Mouse (Mus musculus): Measurements from ENCODE around the gene Cfap99. TPM values are rescaled to one million over a fixed set of nuclear protein-coding genes. Genes with fewer than 3 reads are reported as not detected.

Gene Cfap99
- polyA plus RNA-seq, 1 experiment, result not detected

DNA sequence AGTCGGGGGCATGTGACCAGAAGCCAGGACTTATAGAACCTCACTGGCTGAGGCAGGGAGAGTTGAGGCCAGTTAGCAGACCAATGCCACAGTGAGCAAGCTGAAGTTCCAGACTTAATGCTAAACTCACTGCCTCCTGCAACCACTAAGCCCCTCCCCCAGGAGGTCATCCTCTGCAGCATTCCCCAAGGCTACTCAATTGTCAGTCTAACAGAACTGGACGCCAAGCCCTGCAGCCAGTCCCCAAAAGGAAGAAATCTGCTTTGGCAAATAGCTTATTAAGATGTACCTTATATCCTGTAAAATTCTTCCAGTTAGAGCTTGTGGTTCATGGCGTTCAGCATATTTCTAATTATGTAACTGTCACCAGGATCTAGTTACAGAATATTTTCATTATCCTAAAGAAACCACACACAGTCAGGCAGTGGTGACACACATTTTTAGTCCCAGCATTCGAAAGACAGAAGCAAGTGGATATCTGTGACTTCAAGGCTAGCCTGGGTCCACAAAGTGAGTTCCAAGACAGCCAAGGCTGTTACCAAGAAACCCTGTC lies 35.4 kb upstream of the Cfap99 start:
- Histone ChIP-seq H3K4me1 (ENCODE audit: control insufficient read depth, insufficient read depth, low read length) (peaks cover 1% of the 10 kb centered on the region; the same call in 1 of the 2 replicates), H3K4me3 (replicated peaks; ENCODE audit: control insufficient read depth, low read depth, low read length) (no peak overlapping the region), H3K27ac (ENCODE audit: control insufficient read depth, insufficient read depth, low read depth, low read length, poor library complexity) (no peak overlapping the region)
- TF ChIP-seq POLR2A (IDR thresholded peaks at IDR 0.05; ENCODE audit: borderline replicate concordance, control insufficient read depth, low read depth, low read length), result no peak
- TF ChIP-seq CTCF (IDR thresholded peaks at IDR 0.05; ENCODE audit: control insufficient read depth, insufficient read depth, low read length), result no peak
- 58% methylated on average over 4 of the region's 4 CpGs for WGBS

DNA sequence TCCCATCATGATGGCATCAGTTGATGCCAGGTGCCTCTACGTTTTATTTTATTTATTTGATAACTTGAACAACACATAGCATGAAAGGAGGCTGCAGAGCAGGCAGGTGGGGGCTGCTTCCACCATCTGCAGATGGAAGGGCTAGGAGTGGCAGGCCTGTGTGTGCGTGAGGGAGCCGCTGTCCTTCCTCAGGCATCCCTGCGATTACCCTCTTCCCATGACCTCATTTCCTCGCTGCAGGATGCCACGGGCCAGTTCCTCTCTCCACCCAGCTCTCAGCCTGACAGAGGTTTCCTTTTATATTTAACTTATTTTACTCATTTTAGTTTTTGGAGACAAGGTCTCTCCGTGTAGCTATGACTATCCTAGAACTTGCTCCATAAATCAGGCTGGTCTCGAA lies 34.1 kb upstream of the Cfap99 start:
- H3K4me3 ChIP-seq (replicated peaks; ENCODE audit: control insufficient read depth, low read depth, low read length), result no peak overlapping the region
- 35% methylated on average over 8 of the region's 8 CpGs for WGBS
- no peaks in the 10 kb centered on the region; the same call in 1 of the 2 replicates for H3K4me1 ChIP-seq (ENCODE audit: control insufficient read depth, insufficient read depth, low read length)
- no peak overlapping the region for H3K27ac ChIP-seq (ENCODE audit: control insufficient read depth, insufficient read depth, low read depth, low read length, poor library complexity)
- no peak for TF ChIP-seq POLR2A (IDR thresholded peaks at IDR 0.05; ENCODE audit: borderline replicate concordance, control insufficient read depth, low read depth, low read length)
- TF ChIP-seq CTCF (IDR thresholded peaks at IDR 0.05; ENCODE audit: control insufficient read depth, insufficient read depth, low read length), result no peak

DNA sequence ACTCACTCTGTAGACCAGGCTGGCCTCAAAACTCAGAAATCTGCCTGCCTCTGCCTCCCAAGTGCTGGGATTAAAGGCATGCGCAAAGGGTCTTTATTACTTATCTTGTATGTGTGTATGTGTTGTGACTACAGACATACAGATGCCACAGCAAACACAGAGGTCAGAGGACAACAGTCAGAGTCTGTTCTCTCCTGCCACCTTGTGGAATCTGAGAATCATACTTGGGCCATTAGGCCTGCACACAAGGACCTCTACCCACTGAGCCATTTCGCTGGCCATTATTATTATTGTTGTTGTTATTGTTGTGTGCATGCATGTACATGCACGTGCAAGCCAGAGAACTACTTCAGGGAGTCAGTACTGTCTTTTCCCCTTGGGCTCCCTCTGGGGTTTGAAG lies 33.2 kb upstream of the Cfap99 start:
- H3K27ac ChIP-seq (ENCODE audit: control insufficient read depth, insufficient read depth, low read depth, low read length, poor library complexity), result no peak overlapping the region
- H3K4me3 ChIP-seq (replicated peaks; ENCODE audit: control insufficient read depth, low read depth, low read length), result no peak overlapping the region
- TF ChIP-seq CTCF (IDR thresholded peaks at IDR 0.05; ENCODE audit: control insufficient read depth, insufficient read depth, low read length) (peak; percentile 20; the same call in 1 of the 2 replicates), POLR2A (IDR thresholded peaks at IDR 0.05; ENCODE audit: borderline replicate concordance, control insufficient read depth, low read depth, low read length) (no peak)
- WGBS, result 79% methylated on average over 3 of the region's 3 CpGs
- no peaks in the 10 kb centered on the region; the same call in 1 of the 2 replicates for H3K4me1 ChIP-seq (ENCODE audit: control insufficient read depth, insufficient read depth, low read length)

DNA sequence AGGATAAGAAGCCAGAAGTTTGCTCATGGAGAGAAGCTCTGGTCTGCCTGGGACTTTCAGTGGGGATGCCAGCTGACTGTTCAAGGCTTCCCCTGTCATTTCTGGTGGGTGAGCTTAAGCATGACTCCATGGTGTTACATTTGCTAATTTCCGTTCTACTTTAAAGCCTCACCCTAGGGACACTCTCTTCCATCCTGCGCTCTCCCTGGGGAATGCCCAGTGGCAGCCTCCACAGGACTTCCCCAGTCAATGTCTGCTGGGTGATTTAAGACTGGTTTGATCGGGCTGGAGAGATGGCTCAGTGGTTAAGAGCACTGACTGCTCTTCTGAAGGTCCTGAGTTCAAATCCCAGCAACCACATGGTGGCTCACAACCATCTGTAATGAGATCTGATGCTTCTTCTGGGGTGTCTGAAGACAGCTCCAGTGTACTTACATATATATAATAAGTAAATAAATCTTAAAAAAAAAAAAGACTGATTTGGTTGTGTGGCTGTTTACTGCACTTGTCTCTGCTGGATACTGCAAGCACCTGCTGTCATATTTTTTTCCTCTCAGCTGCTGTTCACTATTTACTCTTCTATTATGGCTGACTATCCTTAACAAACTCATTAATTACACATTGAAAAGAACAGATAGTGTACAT lies 29.1 kb upstream of the Cfap99 start:
- 56% methylated on average over 3 of the region's 3 CpGs for WGBS
- TF ChIP-seq CTCF (IDR thresholded peaks at IDR 0.05; ENCODE audit: control insufficient read depth, insufficient read depth, low read length), result no peak
- TF ChIP-seq POLR2A (IDR thresholded peaks at IDR 0.05; ENCODE audit: borderline replicate concordance, control insufficient read depth, low read depth, low read length), result no peak
- H3K4me3 ChIP-seq (replicated peaks; ENCODE audit: control insufficient read depth, low read depth, low read length), result no peak overlapping the region
- H3K27ac ChIP-seq (ENCODE audit: control insufficient read depth, insufficient read depth, low read depth, low read length, poor library complexity), result no peak overlapping the region
- no peaks in the 10 kb centered on the region; the same call in 1 of the 2 replicates for H3K4me1 ChIP-seq (ENCODE audit: control insufficient read depth, insufficient read depth, low read length)

DNA sequence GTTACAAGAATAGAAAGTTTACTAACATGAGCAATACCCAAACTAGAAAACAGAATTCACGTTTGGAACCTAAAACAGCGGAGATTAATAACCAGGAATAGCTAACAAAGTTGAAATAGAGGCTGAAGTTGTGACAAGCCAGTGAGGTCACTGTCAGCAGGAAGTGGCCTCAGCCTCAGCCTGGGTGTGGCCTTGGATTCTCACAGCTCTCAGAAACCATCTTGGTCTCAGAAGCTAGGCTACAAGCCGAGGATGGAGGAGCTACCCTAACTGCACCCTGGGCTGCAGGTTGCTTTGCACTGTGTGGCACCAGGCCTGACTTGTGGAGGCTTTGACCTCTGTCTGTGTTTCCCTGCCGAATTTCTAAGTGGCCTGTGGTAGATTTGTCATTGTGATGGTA lies 22.3 kb upstream of the Cfap99 start:
- H3K27ac ChIP-seq (ENCODE audit: control insufficient read depth, insufficient read depth, low read depth, low read length, poor library complexity), result no peak overlapping the region
- TF ChIP-seq CTCF (IDR thresholded peaks at IDR 0.05; ENCODE audit: control insufficient read depth, insufficient read depth, low read length) (no peak), POLR2A (IDR thresholded peaks at IDR 0.05; ENCODE audit: borderline replicate concordance, control insufficient read depth, low read depth, low read length) (no peak)
- H3K4me3 ChIP-seq (replicated peaks; ENCODE audit: control insufficient read depth, low read depth, low read length), result no peak overlapping the region
- WGBS, result 52% methylated on average over 4 of the region's 4 CpGs
- H3K4me1 ChIP-seq (ENCODE audit: control insufficient read depth, insufficient read depth, low read length), result no peaks in the 10 kb centered on the region

DNA sequence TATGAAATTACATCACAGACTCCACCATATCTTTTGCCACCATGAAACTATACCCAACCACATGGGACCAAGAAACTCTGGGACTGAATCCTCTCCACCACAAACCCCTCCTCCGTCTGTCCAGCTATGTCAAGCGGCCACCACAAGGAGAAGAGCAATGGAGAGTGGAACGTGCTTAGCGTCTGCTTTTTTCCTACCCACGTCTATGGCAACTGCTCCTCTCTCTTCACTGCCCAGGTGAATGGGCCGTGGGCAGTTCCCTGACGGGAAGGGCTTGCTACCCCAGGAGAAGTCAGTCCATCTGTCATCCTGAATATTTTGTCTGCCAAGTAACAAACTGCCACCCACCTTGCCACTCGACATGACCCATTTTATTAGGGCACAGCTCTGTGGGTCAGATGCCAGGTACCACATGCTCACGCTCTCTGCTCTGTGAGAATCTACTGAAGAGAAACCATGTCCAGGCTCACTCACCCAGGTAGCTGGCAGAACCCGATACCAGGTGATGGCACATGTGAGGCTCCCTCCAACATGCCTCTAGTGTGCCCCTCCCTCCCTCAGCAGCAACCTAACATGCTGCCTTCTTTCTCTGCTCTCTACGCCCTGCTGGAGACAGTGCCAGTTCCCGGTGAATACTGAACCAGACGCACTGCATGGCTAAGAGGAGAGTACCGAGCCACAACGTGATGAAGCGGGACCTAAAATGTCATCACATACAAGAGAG lies 19.0 kb upstream of the Cfap99 start:
- H3K27ac ChIP-seq (ENCODE audit: control insufficient read depth, insufficient read depth, low read depth, low read length, poor library complexity), result no peak overlapping the region
- no peak for TF ChIP-seq POLR2A (IDR thresholded peaks at IDR 0.05; ENCODE audit: borderline replicate concordance, control insufficient read depth, low read depth, low read length)
- no peak for TF ChIP-seq CTCF (IDR thresholded peaks at IDR 0.05; ENCODE audit: control insufficient read depth, insufficient read depth, low read length)
- WGBS, result 84% methylated on average over 16 of the region's 16 CpGs

DNA sequence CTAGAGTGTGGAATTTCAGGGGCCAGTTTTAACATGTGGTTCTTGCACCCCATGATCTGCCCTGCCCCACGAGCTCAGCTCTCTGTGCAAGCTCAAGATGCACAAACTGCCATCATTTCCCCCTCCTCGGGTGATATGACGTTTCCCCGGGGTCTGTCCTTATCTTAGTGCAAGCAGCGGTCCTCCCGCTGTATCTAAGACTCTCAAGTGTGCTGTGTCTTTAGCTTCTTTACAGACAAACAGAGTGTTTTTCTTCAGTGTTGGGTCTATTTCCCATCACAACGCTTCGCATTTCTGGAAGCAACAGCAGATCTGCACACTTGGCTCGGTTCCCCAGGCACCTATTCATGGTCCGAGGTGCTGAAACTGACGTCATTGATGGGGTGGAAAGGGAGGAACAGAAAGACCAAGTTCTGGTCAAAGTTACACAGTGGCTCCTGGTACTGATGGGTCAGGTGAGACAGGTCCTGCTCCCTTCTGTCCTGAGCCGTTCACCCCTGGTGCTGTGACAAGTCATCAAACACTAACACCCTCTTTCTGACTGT lies 18.4 kb upstream of the Cfap99 start:
- Histone ChIP-seq H3K4me3 (replicated peaks; ENCODE audit: control insufficient read depth, low read depth, low read length) (no peak overlapping the region), H3K27ac (ENCODE audit: control insufficient read depth, insufficient read depth, low read depth, low read length, poor library complexity) (no peak overlapping the region), H3K4me1 (ENCODE audit: control insufficient read depth, insufficient read depth, low read length) (no peaks in the 10 kb centered on the region)
- no peak for TF ChIP-seq CTCF (IDR thresholded peaks at IDR 0.05; ENCODE audit: control insufficient read depth, insufficient read depth, low read length)
- TF ChIP-seq POLR2A (IDR thresholded peaks at IDR 0.05; ENCODE audit: borderline replicate concordance, control insufficient read depth, low read depth, low read length), result no peak
- whole genome bisulfite sequencing, result 50% methylated on average over 12 of the region's 12 CpGs

More for the DNA sequence above, 19.0 kb upstream of the Cfap99 start:
- H3K4me3 ChIP-seq (replicated peaks; ENCODE audit: control insufficient read depth, low read depth, low read length), result no peak overlapping the region
- no peaks in the 10 kb centered on the region for H3K4me1 ChIP-seq (ENCODE audit: control insufficient read depth, insufficient read depth, low read length)

DNA sequence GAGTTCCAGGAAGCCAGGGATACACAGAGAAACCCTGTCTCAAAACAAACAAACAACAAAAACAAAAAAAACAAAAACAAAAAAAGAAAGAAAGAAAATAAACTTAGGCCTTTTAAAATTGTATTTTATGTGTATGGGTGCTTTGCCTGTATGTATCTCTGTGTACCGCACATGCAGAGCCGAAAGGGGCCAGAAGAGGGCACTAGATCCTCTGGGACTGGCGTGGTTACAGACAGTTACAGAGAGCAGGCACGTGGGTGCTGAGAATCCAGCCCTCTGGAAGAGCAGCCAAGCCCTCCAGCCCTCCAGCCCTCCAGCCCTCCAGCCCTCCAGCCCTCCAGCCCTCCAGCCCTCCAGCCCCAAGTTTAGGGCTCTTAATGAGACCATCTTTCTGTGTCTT lies 16.7 kb upstream of the Cfap99 start:
- Histone ChIP-seq H3K27ac (ENCODE audit: control insufficient read depth, insufficient read depth, low read depth, low read length, poor library complexity) (no peak overlapping the region), H3K4me3 (replicated peaks; ENCODE audit: control insufficient read depth, low read depth, low read length) (no peak overlapping the region), H3K4me1 (ENCODE audit: control insufficient read depth, insufficient read depth, low read length) (no peaks in the 10 kb centered on the region)
- TF ChIP-seq CTCF (IDR thresholded peaks at IDR 0.05; ENCODE audit: control insufficient read depth, insufficient read depth, low read length) (peak; percentile 78), POLR2A (IDR thresholded peaks at IDR 0.05; ENCODE audit: borderline replicate concordance, control insufficient read depth, low read depth, low read length) (no peak)
- 28% methylated on average over 4 of the region's 4 CpGs for WGBS

All from bone marrow, adult 2 months (tissue).